Mouse (Mus musculus): Measurements from ENCODE around the gene Vps45. TPM values are rescaled to one million over a fixed set of nuclear protein-coding genes. Genes with fewer than 3 reads are reported as not detected.

Vps45 gene
- polyA plus RNA-seq, 1 experiment from 2014 or later = 62.9 TPM

DNA sequence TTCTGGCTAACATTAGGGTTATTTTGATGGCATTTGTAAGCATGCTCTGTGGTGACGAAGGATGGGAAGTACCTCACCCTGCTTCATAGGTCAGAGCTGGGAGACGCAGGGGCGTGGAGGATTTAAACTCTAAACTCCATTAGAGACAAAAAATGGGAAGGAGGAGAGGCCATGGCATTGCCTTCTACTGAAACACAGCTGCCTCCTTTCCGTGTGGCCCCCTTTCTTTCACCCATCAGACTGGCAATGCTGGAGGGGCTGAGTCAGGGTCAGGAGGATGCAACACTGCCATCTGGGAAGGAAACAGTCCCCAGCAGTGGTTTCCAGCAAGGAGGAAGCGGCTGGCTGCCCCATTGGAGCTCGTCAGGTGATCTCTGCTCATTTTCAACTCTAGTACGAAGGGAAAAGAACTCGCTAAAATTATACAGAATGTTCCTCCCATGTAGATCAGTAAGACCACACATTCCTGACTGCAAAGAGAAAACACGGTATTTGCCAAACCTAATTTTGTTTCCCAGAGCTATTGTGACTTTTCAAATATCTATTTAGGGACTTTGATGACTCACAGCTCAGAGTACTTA, 57.3 kb downstream of the Vps45 start:
- H3K4me3 ChIP-seq = no peak overlapping the region
- peaks cover 36% of the 10 kb centered on the region for H3K4me1 ChIP-seq (replicated peaks)
- WGBS = 71% methylated on average over 9 of the region's 9 CpGs
- H3K9ac ChIP-seq = no peak overlapping the region; the same call in 1 of the 2 replicates
- no peaks in the 10 kb centered on the region for H3K9me3 ChIP-seq
- 0 out of 2 replicates have a peak, but pooled peaks cover 7% of the 10 kb centered on the region for H3K36me3 ChIP-seq
- H3K4me2 ChIP-seq = no peak overlapping the region
- no peak for ATAC-seq (ENCODE audit: low FRiP score)
- H3K27ac ChIP-seq = peak overlapping the region; percentile 52
- H3K27me3 ChIP-seq = no peaks in the 10 kb centered on the region

DNA sequence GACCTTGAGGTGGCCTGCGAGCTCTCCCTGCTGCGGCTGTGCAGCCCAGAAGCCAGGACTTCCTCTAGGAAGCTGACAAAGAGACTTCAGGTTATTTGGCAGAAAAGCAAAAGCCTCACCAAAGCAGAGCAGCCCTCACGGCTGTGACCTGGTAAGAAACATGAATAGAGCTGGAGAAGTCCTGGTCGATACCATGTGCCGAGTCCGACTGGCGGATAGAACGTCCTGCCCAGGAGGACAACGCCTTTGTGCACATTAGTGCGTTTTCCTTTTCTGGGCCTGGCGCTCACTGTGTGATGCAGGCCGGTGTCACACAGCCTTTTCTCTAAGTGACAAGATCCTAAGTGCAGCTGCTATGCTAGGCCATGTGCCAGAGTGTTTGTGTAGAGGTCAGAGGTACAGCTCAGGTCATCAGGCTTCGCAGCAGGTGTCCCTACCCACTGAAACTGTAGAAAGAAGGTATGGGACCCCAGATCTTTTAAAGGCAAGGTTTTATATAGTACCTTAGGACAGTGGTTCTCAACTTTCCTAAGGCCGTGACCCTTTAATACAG, 58.1 kb downstream of the Vps45 start:
- no peak overlapping the region for H3K27ac ChIP-seq
- ATAC-seq (ENCODE audit: low FRiP score) = no peak
- 0 out of 2 replicates have a peak, but pooled peaks cover 7% of the 10 kb centered on the region for H3K36me3 ChIP-seq
- WGBS = 79% methylated on average over 14 of the region's 14 CpGs
- peaks cover 36% of the 10 kb centered on the region for H3K4me1 ChIP-seq (replicated peaks)
- no peak overlapping the region for H3K4me3 ChIP-seq
- H3K4me2 ChIP-seq = no peak overlapping the region
- no peaks in the 10 kb centered on the region for H3K27me3 ChIP-seq
- H3K9ac ChIP-seq = no peak overlapping the region
- H3K9me3 ChIP-seq = no peaks in the 10 kb centered on the region

DNA sequence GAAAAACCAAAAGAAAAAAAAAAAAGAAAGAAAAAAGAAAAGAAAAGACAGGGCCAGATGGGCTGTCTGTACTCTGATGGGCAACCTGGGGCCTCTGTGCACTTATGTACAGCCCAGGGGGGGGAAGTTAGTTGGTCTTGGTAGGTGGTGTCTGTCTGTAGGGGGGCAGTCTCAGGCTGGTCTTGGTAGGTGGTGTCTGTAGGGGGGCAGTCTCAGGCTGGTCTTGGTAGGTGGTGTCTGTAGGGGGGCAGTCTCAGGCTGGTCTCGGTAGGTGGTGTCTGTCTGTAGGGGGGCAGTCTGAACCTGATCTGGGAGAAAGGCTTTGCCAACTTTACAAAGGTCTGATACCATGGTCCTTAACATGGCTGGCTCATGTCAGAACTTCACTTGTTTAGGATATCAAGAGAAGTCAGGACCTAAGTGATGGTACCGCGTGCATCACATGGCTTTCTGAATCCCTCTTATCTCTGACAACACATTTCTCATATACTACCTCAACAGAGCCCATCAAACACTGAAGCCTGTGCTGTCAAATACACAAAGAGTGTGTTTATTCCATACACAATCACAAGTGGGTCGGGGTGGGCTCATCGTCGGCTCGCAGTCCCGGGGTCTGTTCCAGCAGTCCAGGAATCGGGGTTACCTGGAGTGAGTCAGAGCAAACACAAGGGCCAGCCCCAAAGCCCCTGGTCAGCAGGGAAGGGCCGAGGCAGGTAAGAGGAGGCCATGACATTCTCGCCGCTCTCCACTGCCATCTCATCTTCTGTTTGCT, 58.8 kb downstream of the Vps45 start:
- Histone ChIP-seq H3K27me3 (no peaks in the 10 kb centered on the region), H3K4me3 (no peak overlapping the region), H3K9ac (no peak overlapping the region), H3K9me3 (no peaks in the 10 kb centered on the region), H3K4me2 (no peak overlapping the region), H3K4me1 (replicated peaks) (peaks cover 39% of the 10 kb centered on the region), H3K36me3 (0 out of 2 replicates have a peak, but pooled peaks cover 7% of the 10 kb centered on the region), H3K27ac (no peak overlapping the region)
- WGBS = 85% methylated on average over 12 of the region's 12 CpGs
- no peak for ATAC-seq (ENCODE audit: low FRiP score)

GRCm38 (mm10) chr3:95997203-95997721, 61.0 kb downstream of the Vps45 start:
- WGBS = 23% methylated on average over 9 of the region's 9 CpGs
- H3K27ac ChIP-seq = peak overlapping the region; percentile 99
- H3K4me3 ChIP-seq = peak overlapping the region; percentile 77
- no peak for ATAC-seq (ENCODE audit: low FRiP score)
- H3K9ac ChIP-seq = peak overlapping the region; percentile 98
- H3K4me2 ChIP-seq = peak overlapping the region; percentile 94
- H3K27me3 ChIP-seq = no peaks in the 10 kb centered on the region
- H3K9me3 ChIP-seq = no peaks in the 10 kb centered on the region
- H3K4me1 ChIP-seq (replicated peaks) = peaks cover 61% of the 10 kb centered on the region
- 0 out of 2 replicates have a peak, but pooled peaks cover 7% of the 10 kb centered on the region for H3K36me3 ChIP-seq

GRCm38 (mm10) chr3:95996451-95997073, 61.7 kb downstream of the Vps45 start:
- Histone ChIP-seq H3K27me3 (no peaks in the 10 kb centered on the region), H3K9ac (peak overlapping the region; percentile 98), H3K36me3 (peaks cover 13% of the 10 kb centered on the region), H3K4me2 (peak overlapping the region; percentile 94), H3K27ac (peak overlapping the region; percentile 99), H3K4me3 (peak overlapping the region; percentile 77), H3K9me3 (no peaks in the 10 kb centered on the region), H3K4me1 (replicated peaks) (peaks cover 68% of the 10 kb centered on the region)
- ATAC-seq (ENCODE audit: low FRiP score) = no peak
- 6% methylated on average over 6 of the region's 6 CpGs for WGBS

DNA sequence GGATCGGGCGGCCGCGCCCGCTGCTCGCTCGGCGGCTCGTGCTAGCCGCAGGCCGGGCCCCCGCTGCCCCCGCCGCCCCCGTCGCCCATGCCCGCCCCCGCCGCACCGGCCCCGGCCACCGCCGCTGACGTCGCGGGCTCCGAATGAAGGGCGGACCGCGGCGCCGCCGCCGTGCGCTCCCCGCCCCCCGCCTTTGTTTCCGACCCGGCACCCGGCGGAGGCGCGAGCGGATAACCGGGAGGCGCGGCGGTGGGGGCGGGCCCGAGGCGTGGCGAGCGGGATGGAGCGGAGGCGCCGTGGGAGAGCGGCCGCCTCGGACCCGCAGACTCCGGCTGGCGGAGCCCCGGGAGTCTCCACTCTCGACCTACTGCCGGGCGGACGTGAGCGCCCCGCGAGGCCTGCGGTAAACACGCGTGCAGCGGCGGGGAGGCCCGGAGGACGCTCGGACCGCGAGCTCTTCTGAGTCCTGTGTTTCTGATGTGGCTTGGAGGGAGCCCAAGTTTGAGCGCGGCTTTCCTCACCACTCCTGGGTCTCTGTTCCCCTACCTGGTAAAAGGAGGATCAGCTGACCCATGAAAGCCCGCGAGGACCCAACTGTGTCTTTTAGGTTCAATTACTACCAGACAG, 62.4 kb downstream of the Vps45 start, which contains the start of gene Plekho1:
Plekho1 (minus strand) TSS at position 200 of the 627 bp plus-strand sequence.
- Histone ChIP-seq H3K9me3 (no peaks in the 10 kb centered on the region), H3K27ac (peak within 1 kb of the TSS; percentile 99), H3K27me3 (no peaks in the 10 kb centered on the region), H3K4me3 (peak within 1 kb of the TSS; percentile 77), H3K9ac (peak within 1 kb of the TSS; percentile 98), H3K36me3 (peaks cover 20% of the 10 kb centered on the region), H3K4me1 (replicated peaks) (peaks cover 69% of the 10 kb centered on the region), H3K4me2 (peak within 1 kb of the TSS; percentile 94)
- WGBS = 0% methylated on average over 82 of the region's 84 CpGs
- ATAC-seq (ENCODE audit: low FRiP score) = peak; percentile 63

DNA sequence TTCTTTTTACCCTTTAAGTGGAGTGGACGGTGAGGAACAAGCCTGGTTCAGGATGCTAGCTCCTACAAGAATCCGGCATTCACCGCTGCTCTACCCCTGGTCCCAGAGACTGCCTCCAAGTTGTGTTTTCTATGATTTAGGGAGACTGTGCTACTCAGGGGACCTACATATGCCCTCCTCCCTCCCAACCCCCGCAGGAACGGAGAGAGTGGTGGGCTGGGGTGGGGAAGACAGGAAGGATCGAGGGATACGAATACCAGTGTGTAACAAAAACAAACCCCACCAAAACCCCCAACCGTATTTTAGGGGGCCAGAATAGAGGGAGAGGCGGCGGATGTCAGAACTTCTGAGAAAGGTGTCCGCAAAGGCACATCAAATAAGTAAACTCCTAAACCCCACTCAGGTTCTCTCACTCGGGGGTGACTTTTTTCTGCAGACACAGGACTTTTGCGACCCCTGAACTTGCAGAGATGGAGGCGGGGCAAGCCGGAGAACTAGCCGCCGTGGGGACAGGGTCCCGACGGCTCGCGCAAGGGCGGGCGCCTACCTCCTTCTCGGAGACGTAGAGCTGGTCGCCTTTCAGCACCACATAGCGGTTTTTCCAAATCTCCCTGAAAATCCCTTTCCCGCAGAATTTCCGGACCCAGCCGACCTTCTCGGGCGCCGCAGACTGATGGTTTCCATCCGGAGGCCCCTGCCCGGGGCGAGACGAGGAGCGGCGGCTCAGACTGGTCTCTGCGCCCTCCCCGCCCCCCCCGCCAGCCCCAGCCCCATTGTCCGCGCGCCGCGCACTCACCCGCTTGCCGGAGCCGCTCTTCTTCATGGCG, 63.1 kb downstream of the Vps45 start:
- H3K9ac ChIP-seq = peak overlapping the region; percentile 98
- ATAC-seq (ENCODE audit: low FRiP score) = peak; percentile 75
- WGBS = under 1% methylated on average over 50 of the region's 51 CpGs
- peak overlapping the region; percentile 94 for H3K4me2 ChIP-seq
- H3K36me3 ChIP-seq = peaks cover 25% of the 10 kb centered on the region
- H3K4me1 ChIP-seq (replicated peaks) = peaks cover 64% of the 10 kb centered on the region
- peak overlapping the region; percentile 77 for H3K4me3 ChIP-seq
- H3K27me3 ChIP-seq = no peaks in the 10 kb centered on the region
- no peaks in the 10 kb centered on the region for H3K9me3 ChIP-seq
- peak overlapping the region; percentile 99 for H3K27ac ChIP-seq

DNA sequence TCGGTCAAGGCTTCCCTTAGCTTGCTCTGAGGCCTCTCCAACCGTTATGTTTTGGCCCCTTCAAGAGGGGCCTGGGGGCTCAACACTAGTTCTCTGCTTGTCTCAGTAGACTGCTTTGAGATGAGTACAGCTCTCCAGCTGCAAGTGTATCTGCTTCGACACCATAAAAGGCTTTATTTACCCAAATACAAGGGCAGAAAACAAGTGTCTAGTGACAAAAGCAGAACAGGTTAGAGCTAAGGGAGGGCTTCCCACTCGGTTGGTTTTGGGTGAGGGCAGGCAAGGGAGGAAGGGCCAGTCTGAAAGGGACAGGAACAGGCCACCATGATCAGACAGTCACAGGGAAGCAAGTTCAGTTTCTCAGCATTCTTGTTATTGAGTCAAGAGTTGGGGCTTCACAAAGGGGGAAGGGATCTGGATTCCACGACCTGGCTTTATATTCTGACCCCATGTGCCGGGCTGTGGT, 63.9 kb downstream of the Vps45 start:
- Histone ChIP-seq H3K9ac (peak overlapping the region; percentile 98), H3K4me2 (peak overlapping the region; percentile 94), H3K4me1 (replicated peaks) (peaks cover 60% of the 10 kb centered on the region), H3K4me3 (peak overlapping the region; percentile 77), H3K36me3 (peaks cover 28% of the 10 kb centered on the region), H3K27me3 (no peaks in the 10 kb centered on the region), H3K9me3 (no peaks in the 10 kb centered on the region), H3K27ac (peak overlapping the region; percentile 99)
- no peak for ATAC-seq (ENCODE audit: low FRiP score)
- WGBS = 9% methylated on average over 6 of the region's 6 CpGs

GRCm38 (mm10) chr3:95993881-95994280, 64.4 kb downstream of the Vps45 start:
- peak overlapping the region; percentile 98 for H3K9ac ChIP-seq
- peaks cover 63% of the 10 kb centered on the region for H3K4me1 ChIP-seq (replicated peaks)
- H3K4me2 ChIP-seq = peak overlapping the region; percentile 94
- peak overlapping the region; percentile 77 for H3K4me3 ChIP-seq
- WGBS = 26% methylated on average over 4 of the region's 4 CpGs
- no peaks in the 10 kb centered on the region for H3K9me3 ChIP-seq
- H3K36me3 ChIP-seq = peaks cover 33% of the 10 kb centered on the region
- H3K27me3 ChIP-seq = no peaks in the 10 kb centered on the region
- ATAC-seq (ENCODE audit: low FRiP score) = no peak
- peak overlapping the region; percentile 99 for H3K27ac ChIP-seq

DNA sequence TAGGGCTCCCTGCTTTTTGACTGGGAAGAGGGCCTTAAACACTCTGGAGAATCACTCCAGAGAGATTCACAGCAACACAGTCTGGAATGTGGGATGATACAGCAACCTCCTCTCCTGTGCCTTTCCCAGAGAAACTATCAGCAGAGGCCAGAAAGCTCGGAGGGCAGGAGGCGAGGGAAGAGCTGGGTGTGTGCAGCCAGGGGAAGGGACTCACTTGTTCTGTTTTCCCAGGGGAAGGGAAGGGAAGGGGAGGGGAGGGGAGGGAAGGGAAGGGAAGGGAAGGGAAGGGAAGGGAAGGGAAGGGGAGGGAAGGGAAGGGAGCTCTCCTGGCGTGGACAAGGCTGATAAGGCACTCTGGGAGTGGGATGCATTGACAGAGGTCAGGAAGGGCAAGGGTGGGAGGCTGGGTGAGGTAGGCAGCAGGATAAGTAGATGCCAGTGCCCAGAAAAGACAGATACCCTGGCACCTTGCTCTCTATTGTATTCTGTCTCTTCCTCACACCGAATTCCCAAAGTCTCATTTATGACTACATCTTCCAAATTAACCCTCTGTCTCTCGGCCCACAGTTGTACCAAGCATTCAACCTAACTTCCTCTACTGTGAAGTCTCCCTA, 65.2 kb downstream of the Vps45 start:
- peak overlapping the region; percentile 99 for H3K27ac ChIP-seq
- H3K4me1 ChIP-seq (replicated peaks) = peaks cover 63% of the 10 kb centered on the region
- no peak for ATAC-seq (ENCODE audit: low FRiP score)
- peak overlapping the region; percentile 77 for H3K4me3 ChIP-seq
- H3K9me3 ChIP-seq = no peaks in the 10 kb centered on the region
- H3K9ac ChIP-seq = peak overlapping the region; percentile 98
- H3K36me3 ChIP-seq = peaks cover 41% of the 10 kb centered on the region
- H3K27me3 ChIP-seq = no peaks in the 10 kb centered on the region
- H3K4me2 ChIP-seq = peak overlapping the region; percentile 94
- 27% methylated on average over 5 of the region's 5 CpGs for WGBS

Measured in hindbrain, embryonic 13.5 days (tissue).